Mouse (Mus musculus) cerebellum, adult 2 months (tissue): ENCODE measurements around the gene Tmem258.

Source experiments
- CTCF ChIP-seq: fragments of 200-500 bp; IDR thresholded peaks from 2 replicates; pipeline ENCODE4 v1.5.1; 2011; ENCODE audit warnings: low read depth, mild to moderate bottlenecking, control low read depth, low read length, moderate library complexity, borderline replicate concordance; ENCODE audit not compliant: insufficient read depth
- POLR2A ChIP-seq: fragments of 200-500 bp; IDR thresholded peaks from 2 replicates; pipeline ENCODE4 v1.6.1; 2011; ENCODE audit warnings: low read length, control low read depth, borderline replicate concordance; ENCODE audit not compliant: insufficient read depth

DNA sequence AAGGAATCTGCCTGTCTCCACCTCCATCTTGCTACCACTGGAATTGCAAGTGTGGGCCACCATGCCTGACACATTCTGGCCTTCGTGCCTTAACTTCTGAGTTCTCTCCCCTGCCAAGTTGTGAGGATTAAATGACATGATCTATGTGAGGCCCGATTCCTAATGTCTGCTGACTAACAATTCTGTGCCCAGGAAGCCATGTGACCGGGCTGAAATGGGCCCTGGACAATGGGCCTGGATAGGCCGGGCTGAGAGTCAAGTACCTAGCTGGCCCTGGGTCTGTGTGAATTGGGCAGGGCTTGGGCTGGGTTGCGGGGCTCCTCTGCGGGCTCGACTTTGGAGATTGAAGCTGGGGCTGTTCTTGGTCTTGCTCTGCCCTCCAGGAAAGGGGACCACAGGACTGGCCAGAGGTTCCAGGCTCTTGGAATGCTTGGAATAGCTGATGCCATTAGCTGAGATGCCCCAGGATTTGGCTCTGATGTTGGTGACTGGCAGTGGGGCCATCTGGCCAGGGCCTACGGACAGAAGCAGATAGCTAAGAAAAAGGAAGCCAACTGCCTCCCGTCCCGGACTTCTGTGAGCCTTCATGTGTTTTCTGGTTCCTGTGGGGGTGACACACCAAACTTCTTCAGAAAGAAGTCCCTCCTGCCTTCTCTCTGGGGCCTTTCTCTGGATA is 10.1 kb downstream of the Tmem258 start:
- TF ChIP-seq CTCF = no peak
- no peak for TF ChIP-seq POLR2A
